Mouse (Mus musculus) spleen, adult 2 months (tissue): ENCODE measurements around the gene Aloxe3. TPM values are rescaled to one million over a fixed set of nuclear protein-coding genes. Genes with fewer than 3 reads are reported as not detected.

ENCODE experiments used
- DNase-seq, 2 experiments: peaks; one replicate each; pipeline versions ENCODE4 v3.0.0 to v3.0.0-alpha.2; 2012 to 2021; ENCODE audit warnings: low spot score in 2 of 2, low read depth in 1 of 2
- H3K27ac ChIP-seq: fragments of 200-500 bp; 2 replicates; pipeline ENCODE4 v1.5.1; 2012; ENCODE audit warnings: low read length, inconsistent platforms; ENCODE audit not compliant: insufficient read depth
- H3K27me3 ChIP-seq: fragments of 200-500 bp; 2 replicates; pipeline ENCODE4 v1.6.1; 2012; ENCODE audit warnings: mild to moderate bottlenecking, moderate library complexity, low read length, inconsistent platforms; ENCODE audit not compliant: control insufficient read depth, insufficient read depth
- H3K36me3 ChIP-seq: fragments of 200-500 bp; 2 replicates; pipeline ENCODE4 v1.6.1; 2012; ENCODE audit warnings: mild to moderate bottlenecking, low read length, inconsistent platforms; ENCODE audit not compliant: control insufficient read depth, insufficient read depth
- H3K4me1 ChIP-seq: fragments of 200-500 bp; 2 replicates; pipeline ENCODE4 v1.6.1; 2011; ENCODE audit warnings: inconsistent platforms; ENCODE audit not compliant: control insufficient read depth, insufficient read depth, insufficient read length
- H3K4me3 ChIP-seq: fragments of 200-500 bp; 2 replicates; pipeline ENCODE4 v1.5.1; 2011; ENCODE audit warnings: mild to moderate bottlenecking, inconsistent platforms; ENCODE audit not compliant: insufficient read depth, insufficient read length; ENCODE audit errors: extremely low read depth
- CTCF ChIP-seq: fragments of 200-500 bp; IDR thresholded peaks from 2 replicates; pipeline ENCODE4 v1.5.1; 2011; ENCODE audit warnings: mild to moderate bottlenecking, inconsistent platforms; ENCODE audit not compliant: insufficient read depth, insufficient read length, insufficient replicate concordance; ENCODE audit errors: extremely low read depth
- POLR2A ChIP-seq: fragments of 200-500 bp; IDR thresholded peaks from 2 replicates; pipeline ENCODE4 v1.6.1; 2011; ENCODE audit warnings: low read depth, low read length, inconsistent platforms
- whole genome bisulfite sequencing: fragments of 180-500 bp; shearing (Covaris S2); methylation state at CpG from one replicate; pipeline ENCODE4 v1.1.7; 2018; 5-methylcytosine and 5-hydroxymethylcytosine counted together
- polyA plus RNA-seq: library from polyadenylated mRNA; depleted of rRNA; stranded (reverse); fragments of >200 nt; gene quantifications from 2 replicates; pipeline ENCODE4 v1.2.3, GENCODE M21; 2012

The Aloxe3 gene
- polyA plus RNA-seq, 1 experiment, result 2.8 TPM

- 1% methylated on average over 3 of the region's 3 CpGs for WGBS
- no peak for TF ChIP-seq CTCF
- TF ChIP-seq POLR2A, result no peak
- Histone ChIP-seq H3K27me3 (0 out of 2 replicates have a peak, but pooled peaks cover 5% of the 10 kb centered on the region), H3K4me1 (peaks cover 5% of the 10 kb centered on the region; the same call in 1 of the 2 replicates), H3K27ac (no peak overlapping the region), H3K36me3 (no peaks in the 10 kb centered on the region), H3K4me3 (no peak overlapping the region; the same call in 1 of the 2 replicates)
- DNase-seq, result peak; percentile 47 to 72
Measured at GRCm38 (mm10) chr11:69124498-69124847, 1.2 kb upstream of the Aloxe3 start.

- WGBS, result under 1% methylated on average over 24 of the region's 24 CpGs
Measured at GRCm38 (mm10) chr11:69125041-69125851, 450 bp upstream of the Aloxe3 start.

DNA sequence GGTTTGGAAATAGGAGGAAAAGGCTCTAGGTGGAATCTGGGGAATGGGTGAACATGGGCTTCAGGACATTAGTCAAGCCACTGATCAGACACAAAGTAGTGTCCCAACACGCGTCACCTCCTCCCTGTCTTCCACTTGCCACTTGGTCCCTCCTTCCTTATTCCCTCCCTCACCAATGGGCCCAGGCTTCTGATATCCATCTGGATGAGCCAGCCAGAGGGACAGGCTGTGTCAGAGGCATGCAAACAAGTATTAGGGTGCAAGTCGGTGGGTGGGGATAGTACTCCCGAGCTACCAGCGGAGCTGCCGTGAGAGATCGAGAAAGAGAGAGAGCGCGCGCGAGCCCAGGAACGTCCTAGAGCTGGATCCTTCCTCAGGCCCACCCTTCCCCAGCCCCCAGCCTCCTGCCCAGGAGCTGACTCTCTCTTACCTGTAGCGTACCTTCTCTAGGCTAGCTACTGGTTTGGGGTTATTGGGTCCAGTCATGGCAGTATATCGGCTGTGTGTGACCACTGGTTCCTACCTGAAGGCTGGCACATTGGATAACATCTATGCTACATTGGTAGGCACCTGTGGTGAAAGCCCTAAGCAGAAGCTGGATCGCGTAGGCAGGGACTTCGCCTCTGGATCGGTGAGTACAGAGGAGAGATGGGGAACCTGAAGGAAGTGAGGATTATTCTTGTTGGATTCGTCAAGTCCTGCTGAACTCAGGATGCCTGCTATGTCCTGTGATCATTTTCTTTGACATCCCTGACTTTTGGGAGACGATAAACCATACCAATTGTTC, 416 bp downstream of the Aloxe3 start:
- WGBS, result 7% methylated on average over 20 of the region's 20 CpGs
- DNase-seq, result no peak
- no peak overlapping the region for H3K27ac ChIP-seq
- H3K4me3 ChIP-seq, result peak overlapping the region; percentile 70
- H3K36me3 ChIP-seq, result no peaks in the 10 kb centered on the region
- peaks cover 5% of the 10 kb centered on the region; the same call in 1 of the 2 replicates for H3K4me1 ChIP-seq
- 0 out of 2 replicates have a peak, but pooled peaks cover 5% of the 10 kb centered on the region for H3K27me3 ChIP-seq
- no peak for TF ChIP-seq POLR2A
- TF ChIP-seq CTCF, result no peak

More at GRCm38 (mm10) chr11:69125041-69125851, 450 bp upstream of the Aloxe3 start:
- TF ChIP-seq POLR2A, result no peak
- 0 out of 2 replicates have a peak, but pooled peaks have one; percentile 15 for TF ChIP-seq CTCF
- H3K27ac ChIP-seq, result peak overlapping the region; percentile 85
- peak; percentile 75 to 83 for DNase-seq
- H3K4me1 ChIP-seq, result peaks cover 5% of the 10 kb centered on the region; the same call in 1 of the 2 replicates
- H3K36me3 ChIP-seq, result no peaks in the 10 kb centered on the region
- H3K27me3 ChIP-seq, result 0 out of 2 replicates have a peak, but pooled peaks cover 5% of the 10 kb centered on the region
- peak overlapping the region; percentile 70 for H3K4me3 ChIP-seq

- H3K4me3 ChIP-seq, result no peak overlapping the region
- H3K27me3 ChIP-seq, result 0 out of 2 replicates have a peak, but pooled peaks cover 5% of the 10 kb centered on the region
Measured at GRCm38 (mm10) chr11:69126706-69127095, 1.0 kb downstream of the Aloxe3 start.

DNA sequence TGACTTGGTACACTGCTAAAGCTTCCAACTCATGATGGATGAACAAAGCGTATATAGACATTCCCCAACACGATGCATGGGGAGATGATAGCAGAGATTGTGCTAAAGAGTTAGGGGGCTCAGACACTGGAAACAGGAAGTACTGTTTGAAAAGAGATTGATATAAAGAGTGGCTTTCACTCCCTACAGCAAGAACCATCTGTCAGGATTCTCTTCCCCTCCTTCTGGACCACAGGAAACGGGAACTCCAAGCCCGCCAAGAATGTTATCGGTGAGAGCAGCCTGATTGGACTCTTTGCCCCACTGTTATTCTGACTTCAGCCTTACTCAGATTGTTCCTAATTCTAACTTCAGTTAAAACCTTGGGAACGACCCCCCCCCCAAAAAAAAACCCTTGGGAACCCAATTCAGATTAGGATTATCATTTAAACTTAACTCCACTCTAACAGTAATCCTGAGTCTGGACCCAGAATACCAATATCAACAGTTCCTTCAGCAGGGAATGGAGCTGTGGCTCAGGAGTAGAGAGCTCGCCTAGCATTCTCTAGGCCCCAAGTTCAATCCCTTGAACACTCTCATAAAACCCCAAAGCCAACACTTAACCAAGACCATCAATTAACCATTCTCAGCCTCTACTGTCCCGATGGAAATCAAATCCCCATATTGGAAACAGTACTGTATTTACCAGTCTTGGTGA, 2.9 kb downstream of the Aloxe3 start:
- Histone ChIP-seq H3K4me1 (peaks cover 5% of the 10 kb centered on the region; the same call in 1 of the 2 replicates), H3K4me3 (no peak overlapping the region), H3K27me3 (no peaks in the 10 kb centered on the region), H3K36me3 (no peaks in the 10 kb centered on the region), H3K27ac (no peak overlapping the region)
- 64% methylated on average over 8 of the region's 8 CpGs for WGBS
- DNase-seq, result no peak
- no peak for TF ChIP-seq POLR2A
- no peak for TF ChIP-seq CTCF

More at GRCm38 (mm10) chr11:69126706-69127095, 1.0 kb downstream of the Aloxe3 start:
- peaks cover 5% of the 10 kb centered on the region; the same call in 1 of the 2 replicates for H3K4me1 ChIP-seq
- 69% methylated on average over 2 of the region's 2 CpGs for WGBS
- no peak for DNase-seq
- TF ChIP-seq CTCF (no peak), POLR2A (no peak)
- no peaks in the 10 kb centered on the region for H3K36me3 ChIP-seq
- H3K27ac ChIP-seq, result no peak overlapping the region

DNA sequence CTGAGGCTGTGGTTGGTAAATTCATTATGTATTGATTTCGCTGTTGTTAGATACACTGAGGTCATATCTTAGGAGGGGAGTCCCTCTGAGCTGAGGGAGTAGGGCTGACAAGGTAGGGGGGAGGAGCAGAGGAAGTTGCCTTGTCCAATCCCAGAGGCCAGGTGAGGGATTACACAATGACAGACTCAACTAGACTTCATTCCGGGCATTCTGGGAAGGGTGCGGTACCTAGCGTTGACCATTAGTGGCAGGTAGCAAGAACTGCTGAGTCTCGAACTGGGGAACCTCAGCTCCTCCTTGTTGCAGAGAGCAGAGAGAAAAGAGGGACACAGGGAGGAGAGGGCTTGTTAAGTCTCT, 7.8 kb downstream of the Aloxe3 start:
- Histone ChIP-seq H3K36me3 (no peaks in the 10 kb centered on the region), H3K4me1 (peaks cover 7% of the 10 kb centered on the region; the same call in 1 of the 2 replicates), H3K4me3 (no peak overlapping the region), H3K27me3 (no peaks in the 10 kb centered on the region), H3K27ac (no peak overlapping the region)
- TF ChIP-seq CTCF, result no peak
- no peak for TF ChIP-seq POLR2A
- WGBS, result 64% methylated on average over 5 of the region's 5 CpGs
- no peak for DNase-seq
